Mouse (Mus musculus): ENCODE data around the gene Mmp23. TPM values are rescaled to one million over a fixed set of nuclear protein-coding genes. Genes with fewer than 3 reads are reported as not detected.
A peak's percentile ranks its signal among the peaks of the same experiment; 100 is the strongest.
"Not testable (repeated sequence)": the region's sequence is repeated elsewhere in the genome, so short reads cannot be mapped to it uniquely, and the experiment has no call there.

Gene Mmp23
- total and polyA plus RNA-seq, 2 experiments from 2014 or later, result 5.6 to 6.4 TPM

- Histone ChIP-seq H3K4me3 (ENCODE audit: low read depth, low read length) (peak within 1 kb of the TSS; percentile 71), H3K27me3 (ENCODE audit: insufficient read depth, low read length) (no peaks in the 10 kb centered on the region), H3K4me1 (ENCODE audit: insufficient read depth, low read length) (peaks cover 18% of the 10 kb centered on the region), H3K27ac (ENCODE audit: low read depth, low read length) (peak within 1 kb of the TSS; percentile 97), H3K9me3 (ENCODE audit: low read length) (no peaks in the 10 kb centered on the region), H3K36me3 (ENCODE audit: insufficient read depth, low read length) (no peaks in the 10 kb centered on the region), H3K4me2 (ENCODE audit: low read depth, low read length, poor library complexity, severe bottlenecking) (peak within 1 kb of the TSS; percentile 95), H3K9ac (replicated peaks; ENCODE audit: low read length, poor library complexity, severe bottlenecking) (peak within 1 kb of the TSS; percentile 87)
- TF ChIP-seq CTCF (IDR thresholded peaks at IDR 0.05), result peak; percentile 49
- ATAC-seq (ENCODE audit: low FRiP score) (peak; percentile 90), DNase-seq (ENCODE audit: low spot score) (peak; percentile 73)
- WGBS, result 0% methylated on average over 29 of the region's 47 CpGs
Measured at GRCm38 (mm10) chr4:155694111-155694481, 40.9 kb upstream of the Mmp23 start, which contains the start of gene Fndc10. TSS of gene Fndc10 (plus strand) at chr4:155694342.

DNA sequence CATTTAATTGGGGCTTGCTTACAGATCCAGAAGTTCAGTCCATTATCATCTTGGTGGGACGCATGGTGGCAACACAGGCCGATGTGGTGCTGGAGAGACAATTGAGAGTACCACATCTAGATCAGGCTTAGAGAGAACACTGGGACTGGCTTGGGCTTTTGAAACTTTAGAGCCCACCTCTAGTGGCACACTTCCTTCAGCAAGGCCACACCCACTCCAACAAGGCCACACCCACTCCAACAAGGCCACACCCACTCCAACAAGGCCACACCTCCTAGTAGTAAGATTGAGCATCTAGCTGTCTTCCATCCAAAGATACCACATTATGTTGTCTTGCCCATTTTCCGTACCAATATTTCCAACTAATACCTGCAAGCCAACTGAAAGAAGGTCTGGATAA is 39.2 kb upstream of the Mmp23 start:
- WGBS, result 97% methylated on average over 3 of the region's 3 CpGs
- Histone ChIP-seq H3K4me2 (ENCODE audit: low read depth, low read length, poor library complexity, severe bottlenecking) (no peak overlapping the region), H3K4me3 (ENCODE audit: low read depth, low read length) (no peak overlapping the region), H3K27me3 (ENCODE audit: insufficient read depth, low read length) (no peaks in the 10 kb centered on the region), H3K9ac (replicated peaks; ENCODE audit: low read length, poor library complexity, severe bottlenecking) (no peak overlapping the region), H3K4me1 (ENCODE audit: insufficient read depth, low read length) (peaks cover 18% of the 10 kb centered on the region), H3K36me3 (ENCODE audit: insufficient read depth, low read length) (no peaks in the 10 kb centered on the region), H3K9me3 (ENCODE audit: low read length) (no peaks in the 10 kb centered on the region), H3K27ac (ENCODE audit: low read depth, low read length) (no peak overlapping the region)
- DNase-seq (ENCODE audit: low spot score), result no peak
- no peak for TF ChIP-seq CTCF (IDR thresholded peaks at IDR 0.05)
- ATAC-seq (ENCODE audit: low FRiP score), result no peak

GRCm38 (mm10) chr4:155690571-155691375 is 37.6 kb upstream of the Mmp23 start:
- H3K9me3 ChIP-seq (ENCODE audit: low read length), result no peaks in the 10 kb centered on the region
- H3K27me3 ChIP-seq (ENCODE audit: insufficient read depth, low read length), result no peaks in the 10 kb centered on the region
- H3K4me2 ChIP-seq (ENCODE audit: low read depth, low read length, poor library complexity, severe bottlenecking), result no peak overlapping the region
- H3K4me1 ChIP-seq (ENCODE audit: insufficient read depth, low read length), result peaks cover 5% of the 10 kb centered on the region
- no peak overlapping the region for H3K9ac ChIP-seq (replicated peaks; ENCODE audit: low read length, poor library complexity, severe bottlenecking)
- DNase-seq (ENCODE audit: low spot score), result peak; percentile 52
- H3K36me3 ChIP-seq (ENCODE audit: insufficient read depth, low read length), result no peaks in the 10 kb centered on the region
- H3K27ac ChIP-seq (ENCODE audit: low read depth, low read length), result no peak overlapping the region
- no peak overlapping the region for H3K4me3 ChIP-seq (ENCODE audit: low read depth, low read length)
- 82% methylated on average over 12 of the region's 12 CpGs for WGBS
- ATAC-seq (ENCODE audit: low FRiP score), result no peak
- TF ChIP-seq CTCF (IDR thresholded peaks at IDR 0.05), result no peak

DNA sequence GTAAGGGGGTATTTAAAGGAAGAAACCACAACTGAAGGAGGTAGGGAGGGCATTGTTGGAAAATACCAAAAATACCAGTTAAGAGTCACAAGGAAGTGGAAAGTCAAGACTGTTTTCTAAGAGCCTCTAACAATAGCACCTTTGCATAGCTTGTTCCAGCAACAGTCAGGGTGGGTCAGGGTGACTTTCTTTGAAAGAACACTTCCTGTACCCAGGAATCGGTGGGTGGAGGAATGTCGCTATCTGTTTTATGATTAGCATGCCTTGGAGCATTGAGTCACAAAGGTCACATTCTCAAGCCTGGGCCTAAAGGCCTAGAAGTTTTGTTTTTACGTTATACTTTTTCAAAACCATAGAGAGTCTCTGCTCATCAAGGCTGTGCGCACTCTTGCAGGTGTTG is 34.6 kb upstream of the Mmp23 start:
- not testable (repeated sequence) for DNase-seq (ENCODE audit: low spot score); H3K4me1 ChIP-seq (ENCODE audit: insufficient read depth, low read length); H3K4me3 ChIP-seq (ENCODE audit: low read depth, low read length); H3K36me3 ChIP-seq (ENCODE audit: insufficient read depth, low read length); ATAC-seq (ENCODE audit: low FRiP score); H3K9me3 ChIP-seq (ENCODE audit: low read length); H3K27ac ChIP-seq (ENCODE audit: low read depth, low read length); H3K27me3 ChIP-seq (ENCODE audit: insufficient read depth, low read length); H3K4me2 ChIP-seq (ENCODE audit: low read depth, low read length, poor library complexity, severe bottlenecking); H3K9ac ChIP-seq (replicated peaks; ENCODE audit: low read length, poor library complexity, severe bottlenecking)
- WGBS, result 90% methylated on average over 4 of the region's 4 CpGs

GRCm38 (mm10) chr4:155683670-155684277 is 30.6 kb upstream of the Mmp23 start:
- not testable (repeated sequence) for DNase-seq (ENCODE audit: low spot score); H3K27ac ChIP-seq (ENCODE audit: low read depth, low read length); H3K4me3 ChIP-seq (ENCODE audit: low read depth, low read length); H3K9ac ChIP-seq (replicated peaks; ENCODE audit: low read length, poor library complexity, severe bottlenecking); H3K27me3 ChIP-seq (ENCODE audit: insufficient read depth, low read length); H3K36me3 ChIP-seq (ENCODE audit: insufficient read depth, low read length); H3K4me1 ChIP-seq (ENCODE audit: insufficient read depth, low read length); H3K4me2 ChIP-seq (ENCODE audit: low read depth, low read length, poor library complexity, severe bottlenecking); H3K9me3 ChIP-seq (ENCODE audit: low read length); ATAC-seq (ENCODE audit: low FRiP score)
- WGBS, result 89% methylated on average over 15 of the region's 19 CpGs

- no peak overlapping the region for H3K27ac ChIP-seq (ENCODE audit: low read depth, low read length)
- peak; percentile 64 for TF ChIP-seq CTCF (IDR thresholded peaks at IDR 0.05)
- DNase-seq (ENCODE audit: low spot score) (peak; percentile 28), ATAC-seq (ENCODE audit: low FRiP score) (no peak)
- no peaks in the 10 kb centered on the region for H3K27me3 ChIP-seq (ENCODE audit: insufficient read depth, low read length)
- H3K36me3 ChIP-seq (ENCODE audit: insufficient read depth, low read length), result no peaks in the 10 kb centered on the region
- H3K9ac ChIP-seq (replicated peaks; ENCODE audit: low read length, poor library complexity, severe bottlenecking), result no peak overlapping the region
- no peak overlapping the region for H3K4me2 ChIP-seq (ENCODE audit: low read depth, low read length, poor library complexity, severe bottlenecking)
- WGBS, result 83% methylated on average over 2 of the region's 2 CpGs
- H3K4me1 ChIP-seq (ENCODE audit: insufficient read depth, low read length), result no peaks in the 10 kb centered on the region
- no peak overlapping the region for H3K4me3 ChIP-seq (ENCODE audit: low read depth, low read length)
- no peaks in the 10 kb centered on the region for H3K9me3 ChIP-seq (ENCODE audit: low read length)
Measured at GRCm38 (mm10) chr4:155675991-155676390, 22.8 kb upstream of the Mmp23 start.

Data from midbrain, postnatal 0 days (tissue).